Mouse (Mus musculus): ENCODE measurements around the gene Gatad2b.
"Not testable (repeated sequence)": the region's sequence is repeated elsewhere in the genome, so short reads cannot be mapped to it uniquely, and the experiment has no call there.

Gatad2b gene

DNA sequence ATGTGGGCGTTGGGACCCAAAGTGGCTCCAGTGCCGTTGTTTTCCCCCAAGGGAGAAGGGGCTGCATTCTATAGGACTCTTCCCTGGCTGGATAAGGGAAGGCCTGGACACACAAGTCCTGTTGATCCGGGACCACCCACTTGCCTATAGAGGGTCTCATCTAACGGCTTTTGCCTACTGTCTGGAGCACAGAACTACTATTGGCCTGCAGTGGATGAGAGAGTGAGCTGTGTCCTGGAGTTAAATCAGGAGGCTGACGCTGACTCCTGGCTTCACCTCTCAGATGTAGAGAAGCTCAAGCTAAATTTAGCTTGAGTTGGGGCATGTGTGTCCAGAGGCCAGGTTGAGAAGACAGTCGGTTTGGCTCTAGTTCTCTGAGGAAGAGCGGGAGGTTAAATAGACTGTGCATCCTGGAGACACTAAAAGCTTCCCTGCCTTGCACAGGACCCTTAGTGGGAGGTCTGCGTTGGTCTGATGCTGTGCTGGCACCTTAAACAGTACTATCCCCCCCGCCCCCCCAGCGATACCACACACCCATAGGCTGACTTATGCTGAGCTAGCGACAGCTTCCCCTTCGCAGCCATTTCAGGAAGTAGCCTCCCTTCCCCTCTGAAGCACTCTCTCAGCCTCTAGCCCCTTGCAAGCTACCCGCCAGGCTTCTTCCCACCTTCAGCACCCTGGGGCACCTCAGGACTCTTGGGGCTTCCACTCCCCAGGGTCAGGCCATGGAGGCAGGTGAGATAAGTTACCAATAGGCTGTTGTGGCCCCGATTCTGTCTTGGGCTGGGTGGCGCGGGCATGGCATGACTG is 26.8 kb upstream of the Gatad2b start:
- no peak for DNase-seq (ENCODE audit: low spot score in 2 of 2)

DNA sequence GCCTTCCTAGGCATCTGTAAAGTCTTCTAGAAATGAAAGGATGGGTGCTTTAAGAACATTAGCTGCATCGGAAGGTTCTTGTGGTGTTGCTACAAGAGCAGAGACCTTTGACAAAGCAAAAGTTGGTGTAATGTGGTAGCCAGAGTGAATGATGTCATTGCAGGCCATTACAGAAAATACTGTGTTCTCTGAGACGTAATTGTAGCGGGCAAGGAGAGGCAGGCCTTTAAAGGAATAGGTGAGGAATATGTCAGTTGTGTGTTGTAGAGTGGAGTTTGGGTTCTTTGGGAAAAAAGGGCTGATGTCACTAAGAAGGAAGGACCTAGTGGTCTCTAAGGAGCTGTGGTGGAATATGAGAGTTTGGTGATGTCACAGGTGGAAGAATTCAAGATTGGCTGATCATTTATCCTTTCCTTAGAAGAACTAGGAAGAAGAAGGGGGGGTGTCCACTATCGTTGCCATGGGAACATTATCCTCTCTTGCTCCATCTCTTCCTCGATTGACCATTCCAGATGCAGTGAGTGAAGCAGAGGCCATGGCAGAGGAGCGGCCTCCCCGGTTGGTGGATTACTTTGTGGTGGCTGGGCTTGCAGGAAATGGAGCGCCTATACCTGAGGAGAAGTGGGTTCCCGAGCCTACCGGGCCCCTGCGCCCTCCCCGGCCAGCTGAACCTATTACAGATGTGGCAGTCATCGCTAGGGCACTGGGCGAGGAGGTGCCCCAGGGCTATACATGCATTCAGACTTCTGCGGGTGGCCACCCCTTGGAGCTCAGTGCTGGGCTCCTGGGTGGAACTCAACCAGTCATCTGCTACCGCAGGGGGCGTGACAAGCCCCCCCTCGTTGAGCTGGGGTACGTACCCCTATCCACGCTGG is 25.8 kb upstream of the Gatad2b start:
- DNase-seq (ENCODE audit: low spot score in 2 of 2) = no peak

DNA sequence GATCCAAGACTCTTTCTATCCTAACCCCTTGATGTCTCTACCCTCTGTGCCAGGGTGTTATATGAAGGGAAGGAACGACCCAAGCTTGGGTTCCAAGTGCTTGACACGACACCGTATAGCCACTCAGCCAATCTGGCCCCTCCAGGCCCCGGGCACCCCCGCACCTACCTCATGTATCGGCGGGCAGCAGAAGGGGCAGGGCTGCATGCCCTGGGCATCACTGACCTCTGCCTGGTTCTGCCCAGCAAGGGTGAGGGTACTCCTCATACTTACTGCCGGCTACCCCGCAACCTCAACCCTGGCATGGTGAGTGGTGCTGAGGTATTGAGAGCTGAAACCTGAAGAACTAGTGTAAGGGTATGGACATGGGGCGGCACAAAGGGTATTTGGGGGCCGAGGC is 24.8 kb upstream of the Gatad2b start:
- no peak for DNase-seq (ENCODE audit: low spot score in 2 of 2)

DNA sequence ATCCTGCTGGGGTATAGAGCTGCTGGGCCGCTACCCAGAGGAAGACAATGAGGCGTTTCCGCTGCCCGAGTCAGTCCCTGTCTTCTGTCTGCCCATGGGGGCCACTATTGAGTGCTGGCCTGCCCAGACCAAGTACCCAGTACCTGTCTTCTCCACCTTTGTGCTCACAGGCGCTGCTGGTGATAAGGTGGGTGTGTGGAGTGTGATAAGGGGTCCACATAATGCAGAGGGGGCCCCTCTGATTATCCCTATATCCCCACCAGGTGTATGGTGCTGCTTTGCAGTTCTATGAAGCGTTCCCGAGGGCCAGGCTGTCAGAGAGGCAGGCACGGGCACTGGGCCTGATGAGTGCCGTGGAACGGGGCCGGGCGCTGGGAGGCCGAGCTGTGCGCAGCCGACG is 24.0 kb upstream of the Gatad2b start:
- no peak for DNase-seq (ENCODE audit: low spot score in 2 of 2)

DNA sequence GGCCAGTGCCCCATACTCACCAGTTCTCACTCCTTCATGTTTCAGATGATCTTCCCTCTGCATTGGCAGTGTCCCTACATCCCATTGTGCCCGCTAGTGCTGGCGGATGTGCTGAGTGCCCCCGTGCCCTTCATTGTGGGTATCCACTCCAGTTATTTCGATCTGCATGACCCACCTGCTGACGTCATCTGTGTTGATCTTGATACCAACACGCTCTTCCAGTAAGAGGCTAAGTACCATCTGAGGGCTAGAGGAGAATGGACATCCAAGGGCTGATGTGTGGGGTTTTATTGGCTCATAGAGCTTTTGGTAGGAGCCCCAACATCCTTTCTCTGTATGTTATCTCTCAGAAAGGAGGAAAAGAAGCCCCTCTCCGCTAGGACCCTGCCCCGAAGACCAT is 22.2 kb upstream of the Gatad2b start:
- DNase-seq (ENCODE audit: low spot score in 2 of 2) = no peak

DNA sequence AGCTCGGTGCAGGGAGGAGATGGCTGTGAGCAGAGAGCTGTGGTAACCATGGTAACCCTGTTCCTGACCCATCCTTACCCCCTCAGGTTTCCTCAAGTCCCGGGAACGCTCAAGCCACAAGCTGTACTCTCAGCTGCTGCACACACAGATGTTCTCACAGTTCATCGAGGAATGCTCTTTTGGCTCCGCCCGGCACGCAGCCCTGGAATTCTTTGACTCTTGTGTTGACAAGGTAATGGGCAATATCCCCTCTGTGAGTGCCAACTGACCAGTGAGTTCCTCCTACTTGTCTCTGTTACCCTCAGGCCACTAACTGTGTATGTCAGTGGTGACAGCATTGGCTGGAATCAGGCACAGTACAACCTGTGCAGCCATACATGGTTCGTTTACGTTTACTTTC is 20.8 kb upstream of the Gatad2b start:
- DNase-seq (ENCODE audit: low spot score in 2 of 2) = no peak

DNA sequence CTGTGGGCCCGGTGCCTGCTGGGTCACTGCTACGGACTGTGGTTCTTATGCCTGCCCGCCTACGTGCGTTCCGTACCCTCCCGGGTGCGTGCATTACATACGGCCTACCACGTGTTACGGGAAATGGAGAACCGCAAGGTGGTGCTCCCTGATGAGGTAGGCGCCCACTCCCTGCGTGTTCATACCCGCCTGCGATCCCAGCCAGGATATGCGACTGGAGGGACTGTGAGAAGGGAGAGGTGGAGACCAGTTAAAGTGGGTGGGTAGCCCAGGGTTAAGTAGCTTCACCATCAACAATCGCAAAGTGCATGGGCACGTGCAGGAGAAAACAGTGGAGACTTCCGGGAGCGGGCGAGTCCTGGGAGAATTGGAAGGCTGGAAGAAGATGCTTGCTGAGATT is 19.1 kb upstream of the Gatad2b start:
- no peak for DNase-seq (ENCODE audit: low spot score in 2 of 2)

DNA sequence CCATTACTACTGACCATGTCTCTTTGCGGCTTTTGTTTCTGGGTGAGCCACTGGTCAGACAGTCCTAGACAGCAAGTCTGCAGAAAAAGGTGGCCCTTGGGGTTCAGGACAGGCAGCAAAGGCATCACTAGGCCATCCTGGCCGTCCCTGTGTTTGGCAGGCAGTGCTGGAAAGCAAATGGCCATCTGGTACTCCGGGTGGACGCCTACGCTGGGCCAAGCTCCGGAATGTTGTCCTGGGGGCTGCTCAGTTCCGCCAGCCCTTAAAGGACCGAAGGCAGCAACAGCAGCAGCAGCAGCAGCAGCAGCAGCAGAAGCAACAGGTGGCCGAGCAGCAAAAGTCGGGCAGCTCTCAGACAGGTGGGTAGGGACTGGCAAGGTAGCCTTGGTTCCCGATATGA is 17.7 kb upstream of the Gatad2b start:
- no peak for DNase-seq (ENCODE audit: low spot score in 2 of 2)

DNA sequence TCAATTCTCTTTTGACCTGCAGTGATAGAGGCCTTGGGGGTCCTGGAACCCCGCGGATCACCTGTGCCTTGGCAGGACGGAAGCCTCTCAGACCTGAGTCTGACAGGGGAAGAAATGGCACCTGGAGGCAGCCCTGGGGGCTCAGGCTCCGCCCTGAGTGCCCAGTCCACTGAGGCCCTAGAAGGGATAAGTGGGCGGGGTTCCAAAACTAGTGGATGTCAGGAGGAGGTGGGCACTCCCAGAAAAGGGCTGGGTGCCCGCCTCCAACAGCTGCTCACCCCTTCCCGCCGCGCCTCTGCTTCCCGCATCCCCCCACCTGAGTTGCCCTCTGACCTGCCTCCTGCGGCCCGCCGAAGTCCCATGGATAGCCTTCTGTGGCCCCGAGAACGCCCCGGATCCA is 16.1 kb upstream of the Gatad2b start:
- DNase-seq (ENCODE audit: low spot score in 2 of 2) = no peak

DNA sequence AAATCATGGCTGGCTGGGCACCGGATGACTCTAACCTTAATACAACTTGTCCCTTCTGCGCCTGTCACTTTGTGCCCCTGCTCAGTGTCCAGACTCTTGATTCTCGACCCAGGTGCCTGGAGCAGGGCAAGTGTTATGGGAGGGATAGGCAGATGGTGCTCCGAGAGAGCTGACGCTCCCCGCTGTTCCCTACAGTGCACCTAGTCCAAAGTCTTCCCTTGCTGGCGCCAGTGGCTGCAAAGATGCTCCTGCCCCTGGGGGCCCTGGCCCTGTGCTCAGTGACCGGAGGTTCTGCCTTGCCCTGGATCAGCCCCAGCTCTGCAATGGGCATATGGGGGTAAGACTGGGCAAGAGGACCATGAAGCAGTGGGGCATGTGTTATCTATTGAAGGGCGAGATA is 15.2 kb upstream of the Gatad2b start:
- DNase-seq (ENCODE audit: low spot score in 2 of 2) = no peak

DNA sequence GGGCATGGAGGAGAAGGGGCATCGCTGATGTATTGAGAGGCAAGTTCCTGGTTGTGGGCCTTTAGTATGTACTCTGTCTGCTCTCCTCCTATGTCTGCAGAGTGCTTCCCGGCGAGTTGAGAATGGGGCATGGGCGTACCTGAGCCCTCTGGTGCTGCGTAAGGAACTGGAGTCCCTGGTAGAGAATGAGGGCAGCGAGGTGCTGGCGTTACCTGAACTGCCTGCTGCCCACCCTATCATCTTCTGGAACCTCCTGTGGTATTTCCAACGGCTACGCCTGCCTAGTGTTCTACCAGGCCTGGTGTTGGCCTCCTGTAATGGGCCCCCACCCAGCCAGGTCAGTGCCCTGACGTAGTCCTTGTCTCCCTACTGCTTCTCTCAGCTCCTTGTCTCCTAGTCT is 14.8 kb upstream of the Gatad2b start:
- no peak for DNase-seq (ENCODE audit: low spot score in 2 of 2)

DNA sequence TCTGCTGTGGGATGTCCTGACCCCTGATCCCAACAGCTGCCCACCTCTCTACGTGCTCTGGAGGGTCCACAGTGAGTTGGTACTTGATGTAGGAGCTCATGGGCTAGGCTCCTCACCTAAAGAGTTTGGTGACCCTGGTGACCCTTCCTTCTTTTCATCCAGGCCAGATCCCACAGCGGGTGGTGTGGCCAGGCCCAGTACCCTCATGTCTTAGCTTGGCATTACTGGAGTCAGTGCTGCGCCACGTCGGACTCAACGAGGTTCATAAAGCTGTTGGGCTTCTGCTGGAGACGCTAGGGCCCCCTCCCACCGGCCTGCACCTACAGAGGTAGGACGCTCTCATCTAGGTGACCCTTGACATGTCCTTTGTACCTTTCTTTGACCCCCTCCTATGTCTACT is 13.8 kb upstream of the Gatad2b start:
- no peak for DNase-seq (ENCODE audit: low spot score in 2 of 2)

DNA sequence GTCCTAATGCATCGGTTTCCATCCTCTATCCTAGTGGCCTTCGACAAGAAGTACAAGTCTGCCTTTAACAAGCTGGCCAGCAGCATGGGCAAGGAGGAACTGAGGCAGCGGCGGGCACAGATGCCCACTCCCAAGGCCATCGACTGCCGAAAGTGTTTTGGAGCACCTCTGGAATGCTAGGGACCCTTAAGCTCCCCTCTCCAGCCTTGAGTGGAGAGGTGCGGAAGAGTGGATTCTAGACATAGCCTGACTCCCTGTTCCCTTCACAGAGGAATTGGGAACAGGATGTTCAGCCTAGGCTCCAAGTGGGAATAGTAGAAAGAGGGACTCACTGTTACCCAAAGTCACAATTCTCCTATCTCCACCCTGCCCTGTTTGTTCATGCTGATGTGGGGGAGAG is 13.2 kb upstream of the Gatad2b start:
- DNase-seq (ENCODE audit: low spot score in 2 of 2) = no peak

DNA sequence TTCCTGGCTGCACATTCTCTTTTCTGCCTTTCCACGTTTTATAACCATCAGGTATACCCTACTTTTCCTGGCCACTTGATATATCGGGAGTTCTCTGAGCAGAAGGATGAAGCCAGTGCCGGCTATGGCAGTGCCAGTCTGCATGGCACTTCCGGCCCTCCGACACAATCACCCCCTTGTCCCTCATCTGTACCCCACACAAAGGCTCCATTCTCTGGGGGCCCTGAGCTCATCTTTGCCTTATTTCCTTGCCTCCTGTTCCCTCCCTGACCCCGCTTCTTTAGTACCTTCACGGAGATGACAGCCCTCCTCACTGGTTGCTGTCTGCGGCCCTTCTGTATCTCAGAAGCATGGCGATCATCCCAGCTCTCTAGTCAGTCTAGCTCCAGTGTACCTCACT is 12.3 kb upstream of the Gatad2b start:
- DNase-seq (ENCODE audit: low spot score in 2 of 2) = no peak

DNA sequence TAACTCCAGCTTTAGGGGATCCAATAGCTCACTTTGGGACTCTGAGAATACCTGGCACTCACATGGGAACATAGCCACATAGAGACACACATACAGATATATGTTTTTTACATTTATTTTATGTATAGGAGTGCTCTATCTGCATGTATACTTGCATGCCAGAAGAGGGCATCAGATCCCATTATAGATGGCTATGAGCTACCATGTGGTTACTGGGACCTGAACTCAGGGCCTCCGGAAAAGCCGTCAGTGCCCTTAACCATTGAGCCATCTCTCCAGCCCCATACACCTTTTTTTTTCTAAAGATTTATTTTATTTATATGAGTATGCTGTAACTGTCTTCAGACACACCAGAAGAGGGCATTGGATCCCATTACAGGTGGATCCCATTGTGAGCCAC is 8.8 kb upstream of the Gatad2b start:
- no peak for DNase-seq (ENCODE audit: low spot score in 2 of 2)

DNA sequence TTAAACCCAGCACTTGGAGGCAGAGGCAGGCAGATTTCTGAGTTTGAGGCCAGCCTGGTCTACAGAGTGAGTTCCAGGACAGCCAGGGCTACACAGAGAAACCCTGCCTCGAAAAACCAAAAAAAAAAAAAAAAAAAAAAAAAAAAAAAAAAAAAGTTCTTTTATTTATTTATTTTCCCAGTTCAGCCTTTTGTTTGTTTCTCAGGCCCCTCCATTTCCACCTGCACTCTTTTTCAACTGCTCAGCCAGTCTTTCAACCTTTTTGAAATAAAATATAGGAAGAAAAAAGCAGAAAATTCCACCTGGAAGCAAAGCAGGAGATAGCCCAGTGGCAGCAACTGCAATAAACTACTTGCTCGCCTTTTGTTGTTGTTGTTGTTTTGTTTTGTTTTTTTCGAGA is 3.6 kb upstream of the Gatad2b start:
- DNase-seq (ENCODE audit: low spot score in 2 of 2) = not testable (repeated sequence)

DNA sequence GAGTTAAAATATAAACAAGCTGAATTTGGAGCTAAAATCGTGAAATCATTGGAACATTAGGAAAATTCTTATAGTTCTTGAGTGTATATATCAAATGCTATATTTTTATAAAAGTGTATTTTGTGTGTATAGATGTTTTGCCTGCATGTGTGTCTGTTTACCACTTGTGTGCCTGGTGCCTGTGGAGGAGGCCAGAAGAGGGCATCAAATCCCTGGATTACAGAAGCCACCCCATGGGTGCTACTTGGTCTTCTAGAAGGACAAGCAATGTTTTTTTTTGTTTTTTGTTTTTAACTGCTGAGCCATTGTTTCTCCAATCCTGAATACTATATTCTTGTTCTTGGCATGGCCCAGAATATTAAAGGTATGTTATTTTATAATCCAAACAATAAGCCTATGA is 2.4 kb upstream of the Gatad2b start:
- DNase-seq (ENCODE audit: low spot score in 2 of 2) = no peak

DNA sequence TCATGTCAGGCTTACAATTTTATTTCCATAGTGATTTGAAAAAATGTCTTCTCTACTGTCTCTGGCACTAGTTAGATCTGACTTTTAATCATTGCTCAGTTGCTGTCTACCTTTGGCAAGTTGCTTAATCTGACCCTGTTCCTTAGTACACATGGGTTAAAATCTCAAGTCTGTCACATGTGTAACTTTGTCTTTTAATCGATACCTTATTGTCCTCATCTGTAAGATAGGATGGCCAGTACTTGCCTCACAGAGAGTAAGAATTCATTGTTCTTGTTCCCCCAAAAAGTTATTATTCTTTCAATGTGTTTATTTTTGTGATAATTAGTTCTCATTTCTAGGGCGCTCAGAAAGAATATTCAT is 1.0 kb upstream of the Gatad2b start:
- no peak for DNase-seq (ENCODE audit: low spot score in 2 of 2)

DNA sequence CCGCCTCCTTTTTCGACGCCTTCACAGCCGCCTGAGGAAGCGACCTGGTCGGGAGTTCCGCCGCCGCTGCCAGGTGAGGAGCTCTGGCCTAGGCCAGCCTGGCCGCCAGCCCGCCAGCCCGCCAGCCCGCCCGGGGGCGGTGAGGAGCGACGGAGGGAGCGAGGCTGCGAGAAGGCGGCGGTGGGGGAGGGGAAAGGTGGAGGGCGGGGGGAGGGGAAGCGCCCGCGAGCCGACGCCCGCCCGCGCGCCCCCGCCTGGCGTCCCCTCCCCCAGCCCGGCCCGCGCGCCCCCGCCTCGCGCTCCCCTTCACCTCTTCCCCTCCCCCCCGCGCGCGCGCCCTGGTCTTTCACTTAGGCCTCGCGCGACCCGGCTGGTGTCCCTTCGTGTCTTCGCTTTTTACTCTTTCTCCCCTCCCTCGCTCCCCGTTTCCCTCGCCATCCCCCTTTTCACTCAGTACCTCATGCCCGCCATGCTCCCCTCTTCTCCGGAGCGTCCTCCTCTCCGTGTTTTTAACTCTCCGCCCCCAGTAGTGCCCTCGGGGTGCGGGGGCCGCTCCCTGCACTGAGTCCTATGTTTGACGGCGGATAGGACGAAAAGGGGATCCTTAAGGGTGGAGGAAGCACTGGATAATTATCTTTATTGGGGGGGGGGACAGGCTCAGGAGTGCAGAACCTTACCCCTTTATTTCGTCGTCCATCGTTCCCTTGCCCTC is 530 bp downstream of the Gatad2b start:
- DNase-seq (ENCODE audit: low spot score in 2 of 2) = peak; percentile 42 to 80

DNA sequence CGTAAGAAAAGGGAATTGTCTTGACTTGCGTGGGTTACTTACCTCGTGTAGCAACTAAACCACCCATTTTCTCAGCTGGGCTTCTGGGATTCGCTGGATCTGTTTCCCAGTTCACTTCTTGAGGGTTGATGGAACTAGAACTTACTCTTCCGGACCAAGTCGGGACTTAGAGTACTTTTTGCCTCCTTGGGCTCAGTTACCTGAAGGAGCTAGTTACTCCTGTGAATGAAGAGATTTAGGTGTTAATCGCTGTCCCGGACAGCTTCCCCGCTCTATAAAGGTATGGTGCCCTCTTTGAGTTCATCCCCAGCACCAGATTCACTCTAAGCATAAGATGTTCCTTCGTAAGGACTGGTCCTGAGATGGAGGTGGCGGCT is 1.1 kb downstream of the Gatad2b start:
- DNase-seq (ENCODE audit: low spot score in 2 of 2) = no peak

DNA sequence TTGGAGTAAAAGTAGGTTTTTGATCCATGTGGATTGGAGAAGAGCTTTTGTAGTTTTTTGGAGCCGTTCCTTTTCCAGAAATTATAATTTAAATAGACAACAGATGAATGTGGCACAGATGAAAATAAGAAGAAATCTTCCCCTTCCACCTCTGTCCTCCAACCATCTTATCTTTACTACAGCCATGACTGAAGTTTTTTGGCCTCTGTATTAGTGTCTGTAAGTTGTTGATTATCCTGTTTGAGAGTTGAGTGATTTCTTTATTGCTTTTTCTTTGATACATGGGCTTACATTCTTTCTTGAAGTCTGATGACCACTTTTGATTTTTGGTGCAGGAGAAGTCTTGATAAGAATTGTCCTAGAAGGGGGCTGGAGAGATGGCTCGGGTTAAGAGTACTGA is 1.7 kb downstream of the Gatad2b start:
- no peak for DNase-seq (ENCODE audit: low spot score in 2 of 2)

DNA sequence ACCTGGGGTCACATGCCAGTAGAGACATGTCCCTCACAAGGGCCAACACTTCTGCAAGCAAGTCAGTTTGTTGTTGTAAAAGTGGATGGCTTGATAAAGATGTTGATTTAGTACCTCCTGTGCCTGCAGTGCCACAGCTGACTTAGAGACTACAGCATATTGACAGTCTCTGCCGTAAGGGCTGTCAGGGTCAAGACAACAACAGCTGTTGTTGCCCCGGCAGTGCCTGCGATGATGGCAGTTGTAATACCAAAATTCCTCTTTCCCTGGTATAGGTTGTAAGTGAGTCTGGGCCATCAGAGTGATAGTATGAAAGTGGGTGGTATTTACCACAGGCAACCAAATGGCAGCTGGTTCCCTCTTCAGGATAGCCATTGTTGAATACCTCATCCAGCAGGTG is 12.8 kb downstream of the Gatad2b start:
- no peak for DNase-seq (ENCODE audit: low spot score in 2 of 2)

DNA sequence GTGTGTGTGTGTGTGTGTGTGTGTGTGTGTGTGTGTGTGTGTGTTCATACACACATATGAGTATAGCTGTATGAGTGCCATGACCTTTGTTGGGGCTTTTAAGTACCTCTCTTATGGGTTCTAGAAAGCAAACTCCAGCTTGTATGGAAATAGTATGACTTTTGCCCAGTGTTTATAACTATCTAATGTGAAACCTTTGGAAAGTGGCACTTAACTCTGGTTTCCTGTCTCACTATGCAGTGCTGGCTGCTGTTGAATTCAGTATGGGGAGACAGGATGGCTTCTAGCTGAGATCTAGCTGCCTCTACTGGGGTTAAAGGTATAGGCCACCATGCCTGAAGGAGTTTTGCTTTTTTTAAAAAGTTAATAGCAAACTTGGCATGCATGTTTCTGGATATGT is 16.6 kb downstream of the Gatad2b start:
- DNase-seq (ENCODE audit: low spot score in 2 of 2) = no peak

All from cerebellum, postnatal 4 days (tissue).